Mouse (Mus musculus) lung, embryonic 15.5 days (tissue): ENCODE measurements around the gene Gal3st4. TPM values are rescaled to one million over a fixed set of nuclear protein-coding genes. Genes with fewer than 3 reads are reported as not detected.
A peak's percentile ranks its signal among the peaks of the same experiment; 100 is the strongest.

Experiments used
- ATAC-seq: fragments of 200-750 bp; cut with Nextera tagmentation; 2 replicates; pipeline ENCODE4 v1.8.0; 2017; ENCODE audit warnings: moderate number of reproducible peaks, borderline replicate concordance; ENCODE audit not compliant: low FRiP score, low TSS enrichment; ENCODE audit errors: extremely low read depth
- H3K27ac ChIP-seq: fragments of 300-500 bp; sonication (generic); 2 replicates; pipeline ENCODE4 v1.5.1; 2015; ENCODE audit warnings: moderate library complexity, mild to moderate bottlenecking, inconsistent platforms
- H3K27me3 ChIP-seq: fragments of 300-500 bp; sonication (generic); 2 replicates; pipeline ENCODE4 v1.6.1; 2015; ENCODE audit warnings: inconsistent platforms
- H3K36me3 ChIP-seq: fragments of 300-500 bp; sonication (generic); 2 replicates; pipeline ENCODE4 v1.6.1; 2015; ENCODE audit warnings: inconsistent platforms
- H3K4me1 ChIP-seq: fragments of 300-500 bp; sonication (generic); 2 replicates; pipeline ENCODE4 v1.6.1; 2015; ENCODE audit warnings: inconsistent platforms
- H3K4me2 ChIP-seq: fragments of 300-500 bp; sonication (generic); 2 replicates; pipeline ENCODE4 v1.6.1; 2015; ENCODE audit warnings: inconsistent platforms, mild to moderate bottlenecking, moderate library complexity
- H3K4me3 ChIP-seq: fragments of 300-500 bp; sonication (generic); 2 replicates; pipeline ENCODE4 v1.5.1; 2015; ENCODE audit warnings: mild to moderate bottlenecking, inconsistent platforms
- H3K9ac ChIP-seq: fragments of 300-500 bp; sonication (generic); 2 replicates; pipeline ENCODE4 v1.6.1; 2015; ENCODE audit warnings: inconsistent platforms
- H3K9me3 ChIP-seq: fragments of 300-500 bp; sonication (generic); 2 replicates; pipeline ENCODE4 v1.6.1; 2016; ENCODE audit warnings: inconsistent platforms
- WGBS: fragments of 180-500 bp; shearing (Covaris S2); methylation state at CpG from one replicate; pipeline ENCODE4 v1.1.7; 2015; 5-methylcytosine and 5-hydroxymethylcytosine counted together
- polyA plus RNA-seq: library from polyadenylated mRNA; unstranded; fragments of >200 nt; fragmentation: Nextera tagmentation; extraction: Ambion mirVana; gene quantifications from 2 replicates; pipeline ENCODE4 v1.2.1, GENCODE M21; 2015

Gene Gal3st4
- polyA plus RNA-seq, 1 experiment from 2014 or later: 2.0 TPM

- H3K27me3 ChIP-seq: no peaks in the 10 kb centered on the region
- H3K4me1 ChIP-seq: peaks cover 34% of the 10 kb centered on the region
- no peak overlapping the region for H3K4me3 ChIP-seq
- H3K4me2 ChIP-seq: no peak overlapping the region
- no peaks in the 10 kb centered on the region for H3K9me3 ChIP-seq
- H3K27ac ChIP-seq: no peak overlapping the region
- peaks cover 39% of the 10 kb centered on the region for H3K36me3 ChIP-seq
- no peak for ATAC-seq
- 81% methylated on average over 10 of the region's 10 CpGs for WGBS
- no peak overlapping the region for H3K9ac ChIP-seq
Observed at GRCm38 (mm10) chr5:138260051-138260450, 12.6 kb downstream of the Gal3st4 start.

DNA sequence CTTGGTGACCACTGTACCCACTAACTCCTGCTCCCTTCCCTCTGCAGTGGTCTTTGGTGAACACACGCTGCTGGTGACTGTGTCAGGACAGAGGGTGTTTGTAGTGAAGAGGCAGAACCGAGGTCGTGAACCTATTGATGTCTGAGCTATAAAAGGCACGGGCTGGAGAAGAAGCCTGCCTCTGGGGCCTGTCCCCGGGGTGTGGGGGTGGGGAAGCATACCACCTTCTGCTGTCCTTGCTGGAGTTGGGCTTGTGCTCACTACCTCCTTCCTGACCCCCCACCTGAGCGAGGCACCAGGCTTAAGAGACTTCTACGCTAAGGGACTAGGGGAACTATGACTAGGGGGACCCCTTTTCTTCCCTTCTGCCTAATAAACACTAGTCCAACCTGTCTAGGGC is 13.6 kb downstream of the Gal3st4 start:
- no peak overlapping the region for H3K27ac ChIP-seq
- no peaks in the 10 kb centered on the region for H3K27me3 ChIP-seq
- WGBS: 67% methylated on average over 7 of the region's 7 CpGs
- peaks cover 39% of the 10 kb centered on the region for H3K36me3 ChIP-seq
- H3K4me3 ChIP-seq: no peak overlapping the region
- ATAC-seq: no peak
- peaks cover 29% of the 10 kb centered on the region for H3K4me1 ChIP-seq
- H3K9ac ChIP-seq: no peak overlapping the region
- no peak overlapping the region for H3K4me2 ChIP-seq
- no peaks in the 10 kb centered on the region for H3K9me3 ChIP-seq

DNA sequence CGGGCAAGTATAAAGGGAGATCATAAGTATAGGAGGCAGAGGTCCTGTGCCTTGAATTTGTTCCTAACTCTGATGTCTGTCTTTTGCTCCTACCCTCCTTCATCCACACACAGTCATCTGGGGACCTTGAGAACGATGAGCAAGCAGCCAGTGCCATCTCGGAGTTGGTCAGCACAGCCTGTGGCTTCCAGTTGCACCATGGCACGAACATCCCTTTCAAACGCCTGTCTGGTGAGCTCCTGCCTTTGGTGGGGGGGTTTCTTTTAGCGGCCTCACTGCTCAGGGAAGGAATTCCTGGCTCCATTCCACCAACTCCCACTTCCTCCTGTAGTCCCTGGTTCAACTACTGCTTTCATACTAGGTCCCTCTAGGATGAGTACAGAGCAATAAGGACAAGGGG is 14.1 kb downstream of the Gal3st4 start:
- no peaks in the 10 kb centered on the region for H3K9me3 ChIP-seq
- H3K9ac ChIP-seq: no peak overlapping the region
- peaks cover 29% of the 10 kb centered on the region for H3K4me1 ChIP-seq
- 76% methylated on average over 6 of the region's 6 CpGs for WGBS
- no peak overlapping the region for H3K4me2 ChIP-seq
- no peak for ATAC-seq
- H3K36me3 ChIP-seq: peaks cover 39% of the 10 kb centered on the region
- no peak overlapping the region for H3K4me3 ChIP-seq
- no peak overlapping the region for H3K27ac ChIP-seq
- H3K27me3 ChIP-seq: no peaks in the 10 kb centered on the region

DNA sequence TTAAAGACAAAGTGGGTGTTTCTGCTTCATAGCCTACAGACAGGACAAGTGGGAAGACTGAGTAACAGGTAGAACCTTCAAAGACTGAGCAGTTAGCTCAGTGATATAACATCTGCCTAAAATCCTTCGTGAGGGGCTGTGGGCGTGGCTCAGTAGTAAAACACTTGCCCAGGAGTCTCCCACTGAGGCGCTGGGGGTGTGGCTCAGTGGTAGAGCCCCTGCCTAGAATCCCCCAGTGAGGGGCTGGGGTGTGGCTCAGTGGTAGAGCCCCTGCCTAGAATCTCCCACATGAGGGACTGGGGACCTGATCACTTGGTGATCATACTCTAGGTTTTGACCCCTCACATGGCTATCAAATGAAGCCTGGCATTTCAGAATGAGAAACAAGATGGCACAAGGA is 14.6 kb downstream of the Gal3st4 start:
- H3K27me3 ChIP-seq: no peaks in the 10 kb centered on the region
- H3K27ac ChIP-seq: no peak overlapping the region
- H3K4me3 ChIP-seq: no peak overlapping the region
- H3K36me3 ChIP-seq: peaks cover 39% of the 10 kb centered on the region
- ATAC-seq: no peak
- H3K9ac ChIP-seq: no peak overlapping the region
- no peak overlapping the region for H3K4me2 ChIP-seq
- no peaks in the 10 kb centered on the region for H3K9me3 ChIP-seq
- H3K4me1 ChIP-seq: peaks cover 26% of the 10 kb centered on the region
- 74% methylated on average over 3 of the region's 3 CpGs for WGBS

DNA sequence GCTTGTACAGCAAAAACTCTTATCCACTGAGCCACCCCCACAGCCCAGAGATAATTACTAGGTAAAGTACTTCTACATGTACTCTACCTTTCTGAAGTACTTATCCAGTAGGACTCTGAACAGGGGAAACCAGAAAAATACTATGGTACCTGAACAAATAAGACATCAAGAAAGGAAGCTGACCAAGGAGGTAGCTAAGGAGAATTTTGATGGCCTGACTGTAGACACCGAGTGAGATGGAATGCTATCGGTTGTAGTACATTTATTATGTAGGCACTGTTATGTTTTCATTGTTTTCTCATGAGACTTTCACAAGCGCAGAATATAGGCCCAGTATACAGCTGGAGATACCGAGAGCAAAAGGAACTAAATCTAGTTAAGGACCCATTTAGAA is 15.1 kb downstream of the Gal3st4 start:
- peaks cover 39% of the 10 kb centered on the region for H3K36me3 ChIP-seq
- ATAC-seq: no peak
- H3K27me3 ChIP-seq: no peaks in the 10 kb centered on the region
- no peak overlapping the region for H3K4me3 ChIP-seq
- no peaks in the 10 kb centered on the region for H3K9me3 ChIP-seq
- peaks cover 21% of the 10 kb centered on the region for H3K4me1 ChIP-seq
- no peak overlapping the region for H3K4me2 ChIP-seq
- H3K27ac ChIP-seq: no peak overlapping the region
- WGBS: 93% methylated on average over 4 of the region's 4 CpGs
- no peak overlapping the region for H3K9ac ChIP-seq

DNA sequence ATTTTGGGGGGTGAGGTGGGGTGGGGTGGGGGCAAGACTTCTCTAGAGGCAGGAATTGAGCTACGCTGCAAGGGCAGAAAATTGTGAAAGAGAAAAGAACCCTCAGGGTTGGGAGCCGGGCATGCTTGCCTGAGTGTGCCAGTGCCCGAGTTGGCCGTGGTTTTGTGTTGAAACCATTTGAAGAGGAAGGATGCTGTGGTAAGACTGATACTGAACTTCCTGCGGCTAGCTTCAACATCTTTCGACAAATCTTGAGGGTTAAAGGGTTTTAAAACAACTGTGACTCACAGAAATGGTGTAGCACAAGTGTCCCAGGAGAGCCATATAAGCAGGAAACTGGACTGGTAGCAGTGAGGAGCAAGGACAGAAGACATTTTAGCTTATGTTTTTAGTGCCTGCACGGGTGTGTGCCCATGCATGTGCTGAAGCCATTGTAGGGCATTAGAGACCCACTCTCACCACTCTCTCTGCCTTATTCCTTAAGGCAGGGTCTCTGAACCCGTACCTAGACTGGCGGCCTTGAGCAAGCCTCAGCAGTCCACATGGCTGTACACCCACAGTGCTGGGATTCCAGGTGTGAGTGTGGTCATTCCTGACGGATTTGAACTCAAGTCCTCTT is 15.6 kb downstream of the Gal3st4 start:
- WGBS: 80% methylated on average over 10 of the region's 10 CpGs
- H3K4me2 ChIP-seq: no peak overlapping the region
- H3K9ac ChIP-seq: no peak overlapping the region
- no peak overlapping the region for H3K27ac ChIP-seq
- peaks cover 38% of the 10 kb centered on the region for H3K36me3 ChIP-seq
- H3K4me1 ChIP-seq: peaks cover 16% of the 10 kb centered on the region
- H3K27me3 ChIP-seq: no peaks in the 10 kb centered on the region
- no peaks in the 10 kb centered on the region for H3K9me3 ChIP-seq
- H3K4me3 ChIP-seq: no peak overlapping the region
- no peak for ATAC-seq

DNA sequence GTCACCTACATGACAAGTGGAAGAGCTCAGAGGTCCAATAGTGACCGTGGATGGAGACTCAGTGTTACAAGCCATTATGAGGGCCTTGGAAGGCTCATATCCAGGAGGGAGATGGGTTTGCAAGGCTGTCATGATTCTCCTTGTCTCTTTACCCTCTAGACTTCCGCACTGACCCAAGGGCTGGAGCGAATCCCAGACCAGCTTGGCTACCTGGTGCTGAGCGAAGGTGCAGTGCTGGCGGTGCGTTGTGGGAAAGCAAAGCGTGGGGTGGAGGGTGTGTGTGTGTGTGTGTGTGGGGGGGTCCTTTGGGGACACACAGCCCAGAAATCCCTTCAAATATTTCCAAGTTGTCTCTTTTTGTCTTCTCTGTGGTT is 16.6 kb downstream of the Gal3st4 start:
- Histone ChIP-seq H3K4me2 (peak overlapping the region; percentile 70), H3K27me3 (no peaks in the 10 kb centered on the region), H3K4me3 (peak overlapping the region; percentile 76), H3K36me3 (peaks cover 29% of the 10 kb centered on the region), H3K9me3 (no peaks in the 10 kb centered on the region), H3K27ac (peak overlapping the region; percentile 77), H3K4me1 (peaks cover 10% of the 10 kb centered on the region), H3K9ac (peak overlapping the region; percentile 61)
- 20% methylated on average over 7 of the region's 7 CpGs for WGBS
- no peak for ATAC-seq

- under 1% methylated on average over 38 of the region's 38 CpGs for WGBS
- ATAC-seq: peak; percentile 99
- H3K4me3 ChIP-seq: peak within 1 kb of the TSS; percentile 76
- peak within 1 kb of the TSS; percentile 61 for H3K9ac ChIP-seq
- H3K27ac ChIP-seq: peak within 1 kb of the TSS; percentile 77
- H3K36me3 ChIP-seq: peaks cover 23% of the 10 kb centered on the region
- no peaks in the 10 kb centered on the region for H3K27me3 ChIP-seq
- no peaks in the 10 kb centered on the region for H3K9me3 ChIP-seq
- H3K4me2 ChIP-seq: peak within 1 kb of the TSS; percentile 70
- peaks cover 10% of the 10 kb centered on the region for H3K4me1 ChIP-seq
Observed at GRCm38 (mm10) chr5:138255353-138256093, 17.1 kb downstream of the Gal3st4 start, which contains the start of gene Lamtor4. Lamtor4 (plus strand) TSS chr5:138255482.

- H3K4me2 ChIP-seq: no peak overlapping the region
- no peak overlapping the region for H3K4me3 ChIP-seq
- peaks cover 10% of the 10 kb centered on the region for H3K4me1 ChIP-seq
- no peak overlapping the region for H3K27ac ChIP-seq
- H3K36me3 ChIP-seq: 0 out of 2 replicates have a peak, but pooled peaks cover 3% of the 10 kb centered on the region
- H3K9me3 ChIP-seq: no peaks in the 10 kb centered on the region
- ATAC-seq: no peak
- H3K27me3 ChIP-seq: no peaks in the 10 kb centered on the region
- WGBS: 93% methylated on average over 3 of the region's 3 CpGs
- H3K9ac ChIP-seq: no peak overlapping the region
Observed at GRCm38 (mm10) chr5:138253061-138253460, 19.6 kb downstream of the Gal3st4 start.

- ATAC-seq: no peak
Observed at GRCm38 (mm10) chr5:138251144-138251543, 21.5 kb downstream of the Gal3st4 start.

DNA sequence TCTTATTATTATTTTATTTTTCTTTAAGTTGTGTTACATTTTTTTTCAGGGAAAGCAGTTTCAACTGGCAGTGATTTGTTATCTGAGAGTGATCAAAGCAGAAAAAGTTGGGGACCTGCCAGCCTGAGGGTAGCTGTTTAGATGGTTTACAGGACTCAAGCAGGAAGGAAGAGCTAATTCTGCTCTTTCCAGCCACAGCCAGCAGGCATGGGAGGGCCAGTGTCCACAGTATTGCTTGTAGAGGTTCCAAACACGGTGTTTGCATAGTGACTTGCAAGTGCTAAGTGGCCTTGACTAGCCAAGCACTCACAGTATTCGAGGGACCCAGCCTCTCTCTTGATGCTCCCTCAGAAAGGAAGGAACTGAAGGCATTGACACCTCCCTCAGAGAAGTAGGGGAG is 31.1 kb downstream of the Gal3st4 start:
- no peaks in the 10 kb centered on the region for H3K27me3 ChIP-seq
- H3K36me3 ChIP-seq: no peaks in the 10 kb centered on the region
- whole genome bisulfite sequencing: 11% methylated on average over 2 of the region's 2 CpGs
- H3K4me1 ChIP-seq: no peaks in the 10 kb centered on the region
- no peaks in the 10 kb centered on the region for H3K9me3 ChIP-seq
- H3K9ac ChIP-seq: no peak overlapping the region
- H3K4me2 ChIP-seq: no peak overlapping the region
- H3K27ac ChIP-seq: no peak overlapping the region
- ATAC-seq: no peak
- no peak overlapping the region for H3K4me3 ChIP-seq

More at GRCm38 (mm10) chr5:138251144-138251543, 21.5 kb downstream of the Gal3st4 start:
- H3K4me3 ChIP-seq: no peak overlapping the region
- WGBS: 80% methylated on average over 12 of the region's 12 CpGs
- H3K9ac ChIP-seq: no peak overlapping the region
- H3K27ac ChIP-seq: no peak overlapping the region
- no peak overlapping the region for H3K4me2 ChIP-seq
- no peaks in the 10 kb centered on the region for H3K36me3 ChIP-seq
- no peaks in the 10 kb centered on the region for H3K27me3 ChIP-seq
- H3K4me1 ChIP-seq: peaks cover 6% of the 10 kb centered on the region
- H3K9me3 ChIP-seq: no peaks in the 10 kb centered on the region

DNA sequence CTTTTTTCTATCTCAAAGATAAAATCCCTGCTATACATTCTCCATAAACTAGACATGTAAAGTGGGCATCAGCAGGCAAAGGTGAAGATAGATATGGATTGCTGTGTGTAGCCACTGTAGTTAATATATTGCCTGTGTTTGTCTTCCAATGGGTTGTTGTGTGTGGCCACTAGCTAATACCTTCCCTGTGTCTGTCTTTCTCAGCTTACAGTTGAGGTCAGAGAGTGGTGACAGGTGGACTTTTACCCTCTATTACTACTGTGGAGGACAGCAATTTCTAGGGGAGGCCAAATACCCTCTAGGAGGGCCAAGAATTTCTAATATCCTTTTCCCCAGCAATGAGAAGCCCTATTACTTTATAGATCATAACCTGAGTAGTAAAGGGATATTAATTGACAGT is 38.4 kb downstream of the Gal3st4 start:
- H3K27ac ChIP-seq: no peak overlapping the region
- H3K9me3 ChIP-seq: no peaks in the 10 kb centered on the region
- no peaks in the 10 kb centered on the region for H3K36me3 ChIP-seq
- no peak overlapping the region for H3K4me2 ChIP-seq
- ATAC-seq: no peak
- H3K4me3 ChIP-seq: no peak overlapping the region
- H3K4me1 ChIP-seq: no peaks in the 10 kb centered on the region
- no peaks in the 10 kb centered on the region for H3K27me3 ChIP-seq
- no peak overlapping the region for H3K9ac ChIP-seq
